Mouse (Mus musculus): ENCODE results near the gene Cfap54.

- TF ChIP-seq CTCF (IDR thresholded peaks at IDR 0.05; ENCODE audit: borderline replicate concordance, extremely low read depth, insufficient read depth, insufficient read length) (no peak), POLR2A (IDR thresholded peaks at IDR 0.05; ENCODE audit: borderline replicate concordance, extremely low read depth, insufficient read depth, insufficient read length, poor library complexity, severe bottlenecking) (no peak)
These were observed 49.1 kb upstream of the Cfap54 start for GRCm38 (mm10) chr10:93130456-93130940.

All from brain, embryonic 14.5 days (tissue).